Mouse (Mus musculus) small intestine, adult 2 months (tissue): Measurements from ENCODE around the gene B3galt4. TPM values are rescaled to one million over a fixed set of nuclear protein-coding genes. Genes with fewer than 3 reads are reported as not detected.
"Not testable (repeated sequence)": the region's sequence is repeated elsewhere in the genome, so short reads cannot be mapped to it uniquely, and the experiment has no call there.

Source experiments
- H3K27ac ChIP-seq: fragments of 200-500 bp; 2 replicates; pipeline ENCODE4 v1.5.1; 2012; ENCODE audit warnings: low read depth, low read length, control low read depth, inconsistent platforms; ENCODE audit not compliant: insufficient read depth
- H3K27me3 ChIP-seq: fragments of 200-500 bp; 2 replicates; pipeline ENCODE4 v1.6.1; 2012; ENCODE audit warnings: mild to moderate bottlenecking, moderate library complexity, low read length, inconsistent platforms; ENCODE audit not compliant: control insufficient read depth, insufficient read depth
- H3K36me3 ChIP-seq: fragments of 200-500 bp; 2 replicates; pipeline ENCODE4 v1.6.1; 2012; ENCODE audit warnings: mild to moderate bottlenecking, low read length, control low read depth, inconsistent platforms; ENCODE audit not compliant: control insufficient read depth, insufficient read depth
- H3K4me1 ChIP-seq: fragments of 200-500 bp; 2 replicates; pipeline ENCODE4 v1.6.1; 2012; ENCODE audit warnings: low read length, inconsistent platforms, mixed read lengths; ENCODE audit not compliant: control insufficient read depth, insufficient read depth, insufficient read length
- H3K4me3 ChIP-seq: fragments of 200-500 bp; 2 replicates; pipeline ENCODE4 v1.5.1; 2012; ENCODE audit warnings: low read depth, mild to moderate bottlenecking, control low read depth, inconsistent platforms, low read length, moderate library complexity
- CTCF ChIP-seq: fragments of 200-500 bp; IDR thresholded peaks from 2 replicates; pipeline ENCODE4 v1.5.1; 2012; ENCODE audit warnings: low read depth, mild to moderate bottlenecking, control low read depth, inconsistent platforms, low read length, moderate library complexity, mixed read lengths; ENCODE audit not compliant: insufficient replicate concordance, insufficient read length; ENCODE audit errors: extremely low read depth
- POLR2A ChIP-seq: fragments of 200-500 bp; IDR thresholded peaks from 2 replicates; pipeline ENCODE4 v1.6.1; 2012; ENCODE audit warnings: low read depth, mild to moderate bottlenecking, control low read depth, inconsistent platforms, low read length, moderate library complexity
- WGBS: fragments of 180-500 bp; shearing (Covaris S2); methylation state at CpG from one replicate; pipeline ENCODE4 v1.1.7; 2018; 5-methylcytosine and 5-hydroxymethylcytosine counted together
- polyA plus RNA-seq: library from polyadenylated mRNA; depleted of rRNA; stranded (reverse); fragments of >200 nt; gene quantifications from 2 replicates; pipeline ENCODE4 v1.2.3, GENCODE M21; 2012

B3galt4 gene
- polyA plus RNA-seq, 1 experiment, result 24.6 TPM

- H3K36me3 ChIP-seq, result peaks cover 29% of the 10 kb centered on the region
- TF ChIP-seq POLR2A, result peak; percentile 41; the same call in 1 of the 2 replicates
- no peak for TF ChIP-seq CTCF
- peak within 1 kb of the TSS; percentile 97 for H3K27ac ChIP-seq
- H3K4me3 ChIP-seq, result peak within 1 kb of the TSS; percentile 85
- WGBS, result 1% methylated on average over 68 of the region's 68 CpGs
- peaks cover 8% of the 10 kb centered on the region for H3K4me1 ChIP-seq
- H3K27me3 ChIP-seq, result no peaks in the 10 kb centered on the region
Measured at GRCm38 (mm10) chr17:33909077-33909868, 42.0 kb downstream of the B3galt4 start, which contains the start of gene Daxx. Gene Daxx, plus strand, starts transcription at chr17:33909414.

- peaks cover 22% of the 10 kb centered on the region for H3K36me3 ChIP-seq
- no peak for TF ChIP-seq POLR2A
- TF ChIP-seq CTCF, result no peak
- WGBS, result under 1% methylated on average over 44 of the region's 44 CpGs
- no peaks in the 10 kb centered on the region for H3K27me3 ChIP-seq
- peak overlapping the region; percentile 61 for H3K4me3 ChIP-seq
- H3K27ac ChIP-seq, result peak overlapping the region; percentile 55
- peaks cover 8% of the 10 kb centered on the region for H3K4me1 ChIP-seq
Measured at GRCm38 (mm10) chr17:33908331-33909076, 42.8 kb downstream of the B3galt4 start.

GRCm38 (mm10) chr17:33904835-33905234 lies 46.5 kb downstream of the B3galt4 start, which contains the start of gene Platr17:
Gene Platr17, plus strand, starts transcription at chr17:33905135.
- not testable (repeated sequence) for H3K4me1 ChIP-seq, H3K4me3 ChIP-seq, H3K27me3 ChIP-seq, H3K36me3 ChIP-seq, H3K27ac ChIP-seq
- WGBS, result 50% methylated on average over 4 of the region's 4 CpGs

GRCm38 (mm10) chr17:33903911-33904651 lies 47.2 kb downstream of the B3galt4 start:
- not testable (repeated sequence) for H3K27ac ChIP-seq, H3K4me3 ChIP-seq, H3K4me1 ChIP-seq, H3K27me3 ChIP-seq, H3K36me3 ChIP-seq
- 77% methylated on average over 6 of the region's 6 CpGs for WGBS

- Histone ChIP-seq H3K4me3 (no peak overlapping the region), H3K27ac (no peak overlapping the region), H3K4me1 (no peaks in the 10 kb centered on the region), H3K27me3 (no peaks in the 10 kb centered on the region), H3K36me3 (no peaks in the 10 kb centered on the region)
- WGBS, result 72% methylated on average over 7 of the region's 7 CpGs
- TF ChIP-seq CTCF (no peak), POLR2A (no peak)
Measured at GRCm38 (mm10) chr17:33902491-33902890, 48.8 kb downstream of the B3galt4 start.

- no peaks in the 10 kb centered on the region for H3K27me3 ChIP-seq
- WGBS, result 55% methylated on average over 4 of the region's 4 CpGs
- H3K27ac ChIP-seq, result no peak overlapping the region
Measured at GRCm38 (mm10) chr17:33902079-33902478, 49.2 kb downstream of the B3galt4 start.

GRCm38 (mm10) chr17:33901653-33902052 lies 49.6 kb downstream of the B3galt4 start:
- H3K27me3 ChIP-seq, result no peaks in the 10 kb centered on the region
- no peak for TF ChIP-seq POLR2A
- no peak for TF ChIP-seq CTCF
- H3K27ac ChIP-seq, result no peak overlapping the region
- no peaks in the 10 kb centered on the region for H3K4me1 ChIP-seq
- H3K4me3 ChIP-seq, result no peak overlapping the region
- H3K36me3 ChIP-seq, result no peaks in the 10 kb centered on the region
- whole genome bisulfite sequencing, result 72% methylated on average over 4 of the region's 4 CpGs

More at GRCm38 (mm10) chr17:33902079-33902478, 49.2 kb downstream of the B3galt4 start:
- H3K4me3 ChIP-seq, result no peak overlapping the region
- no peaks in the 10 kb centered on the region for H3K4me1 ChIP-seq
- no peak for TF ChIP-seq POLR2A
- no peak for TF ChIP-seq CTCF
- no peaks in the 10 kb centered on the region for H3K36me3 ChIP-seq
